Mouse (Mus musculus): Measurements from ENCODE around the gene Ubb. TPM values are rescaled to one million over a fixed set of nuclear protein-coding genes. Genes with fewer than 3 reads are reported as not detected.
A peak's percentile ranks its signal among the peaks of the same experiment; 100 is the strongest.

The Ubb gene
- polyA plus RNA-seq, 1 experiment from 2014 or later = 1,587 TPM

DNA sequence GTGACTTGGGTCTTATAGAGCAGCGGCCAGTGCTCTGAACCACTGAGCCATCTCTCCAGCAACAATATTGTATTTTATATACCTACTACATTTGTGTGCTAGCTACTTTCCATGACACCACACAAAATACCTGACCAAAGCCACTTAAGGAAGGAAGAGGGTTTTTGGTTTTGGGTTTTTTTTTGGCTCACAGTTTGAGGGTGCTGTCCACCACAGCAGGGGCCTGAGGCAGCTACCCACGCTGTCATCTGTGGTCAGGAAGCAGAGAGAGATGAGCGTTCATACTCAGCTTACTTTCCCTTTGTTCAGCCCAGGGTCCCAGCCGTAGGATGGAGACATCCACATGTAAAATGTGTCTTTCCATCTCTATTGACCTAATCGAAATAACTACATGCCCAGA lies 36.1 kb downstream of the Ubb start:
- no peak overlapping the region for H3K4me2 ChIP-seq
- WGBS (ENCODE audit: insufficient replicate concordance) = 71% methylated on average over 5 of the region's 5 CpGs
- H3K4me3 ChIP-seq (replicated peaks) = no peak overlapping the region
- peaks cover 20% of the 10 kb centered on the region for H3K4me1 ChIP-seq (replicated peaks)
- no peaks in the 10 kb centered on the region for H3K36me3 ChIP-seq (replicated peaks)
- no peaks in the 10 kb centered on the region for H3K9me3 ChIP-seq (replicated peaks)
- no peak overlapping the region for H3K9ac ChIP-seq
- no peak for ATAC-seq (ENCODE audit: insufficient read depth)
- H3K27ac ChIP-seq (replicated peaks) = no peak overlapping the region
- H3K27me3 ChIP-seq = no peaks in the 10 kb centered on the region

DNA sequence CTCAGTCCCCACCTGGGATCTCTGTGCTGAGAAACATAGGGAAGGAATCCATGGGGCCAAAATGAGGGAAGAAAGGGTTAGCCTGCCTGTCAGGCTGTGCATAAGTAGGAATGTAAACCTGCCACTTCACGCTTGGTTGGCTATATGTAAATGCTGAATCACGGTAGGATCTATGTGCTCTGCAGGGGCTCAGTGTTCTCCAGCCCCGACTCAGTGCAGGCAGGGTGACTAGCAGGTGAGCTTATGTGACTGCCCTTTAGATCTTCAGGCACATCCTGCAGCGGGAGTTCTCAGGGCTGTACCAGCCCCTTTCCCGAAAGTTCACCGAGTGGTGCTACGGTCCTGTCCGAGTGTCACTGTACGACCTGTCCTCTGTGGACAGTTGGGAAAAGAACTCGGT lies 38.4 kb downstream of the Ubb start:
- Histone ChIP-seq H3K27ac (replicated peaks) (no peak overlapping the region), H3K27me3 (no peaks in the 10 kb centered on the region), H3K4me3 (replicated peaks) (no peak overlapping the region), H3K9ac (no peak overlapping the region), H3K4me2 (no peak overlapping the region), H3K36me3 (replicated peaks) (no peaks in the 10 kb centered on the region), H3K9me3 (replicated peaks) (no peaks in the 10 kb centered on the region), H3K4me1 (replicated peaks) (peaks cover 21% of the 10 kb centered on the region)
- ATAC-seq (ENCODE audit: insufficient read depth) = no peak
- 83% methylated on average over 10 of the region's 10 CpGs for WGBS (ENCODE audit: insufficient replicate concordance)

DNA sequence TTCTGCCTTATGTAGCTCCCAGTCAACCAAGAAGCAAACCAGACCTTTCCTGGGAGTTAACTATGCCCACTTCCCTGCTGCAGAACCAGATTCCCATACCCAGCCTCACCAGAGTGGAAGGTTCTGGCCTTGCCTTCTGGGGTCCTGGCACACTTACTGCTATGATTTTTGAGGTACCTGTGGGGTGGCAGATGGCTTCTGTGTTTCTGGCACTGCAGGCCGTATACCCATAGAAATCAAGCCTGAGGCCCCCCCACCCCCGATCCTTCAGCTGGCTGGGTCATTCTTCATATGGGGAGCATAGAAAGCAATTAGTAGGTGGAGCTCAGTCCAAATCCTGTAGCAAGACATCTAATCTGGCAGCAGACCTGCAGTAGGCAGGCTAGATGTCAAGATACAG lies 40.1 kb downstream of the Ubb start:
- no peak overlapping the region for H3K9ac ChIP-seq
- H3K27ac ChIP-seq (replicated peaks) = no peak overlapping the region
- peaks cover 4% of the 10 kb centered on the region; the same call in 1 of the 2 replicates for H3K4me1 ChIP-seq (replicated peaks)
- no peak overlapping the region for H3K4me3 ChIP-seq (replicated peaks)
- WGBS (ENCODE audit: insufficient replicate concordance) = 88% methylated on average over 2 of the region's 2 CpGs
- no peaks in the 10 kb centered on the region for H3K27me3 ChIP-seq
- H3K4me2 ChIP-seq = no peak overlapping the region
- no peaks in the 10 kb centered on the region for H3K36me3 ChIP-seq (replicated peaks)
- H3K9me3 ChIP-seq (replicated peaks) = no peaks in the 10 kb centered on the region
- ATAC-seq (ENCODE audit: insufficient read depth) = no peak

DNA sequence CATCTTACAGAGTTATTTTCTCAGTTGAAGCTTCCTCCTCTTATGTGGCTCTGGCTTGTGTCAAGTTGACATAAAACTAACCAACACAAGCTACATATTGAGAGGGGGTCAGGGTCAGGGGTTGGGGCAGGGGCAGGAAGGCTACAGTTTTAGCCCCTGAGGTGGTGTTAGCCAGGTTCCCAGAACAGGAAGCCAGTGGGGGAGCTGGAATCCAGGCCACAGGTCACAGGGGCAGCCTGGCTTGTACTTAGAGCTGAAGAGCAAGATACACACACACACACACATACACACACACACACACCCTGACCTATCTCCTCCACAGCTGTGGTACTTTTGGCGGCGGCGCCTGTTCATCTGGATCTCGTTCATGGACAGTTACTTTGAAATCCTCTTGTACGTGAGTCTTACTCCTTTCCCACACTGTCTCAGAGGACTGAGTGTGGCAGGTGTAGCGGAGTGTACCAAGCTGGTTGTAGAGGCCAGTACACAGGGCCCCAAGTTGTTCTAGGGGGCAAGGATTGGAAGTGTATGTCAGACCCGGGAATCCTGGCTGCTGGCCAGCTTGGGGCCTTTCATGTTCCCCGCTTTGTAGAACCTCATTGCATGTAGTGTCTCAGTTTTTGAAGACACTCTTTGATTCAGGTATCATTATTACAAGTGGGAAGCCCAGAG lies 41.1 kb downstream of the Ubb start:
- Histone ChIP-seq H3K4me2 (no peak overlapping the region), H3K4me1 (replicated peaks) (0 out of 2 replicates have a peak, but pooled peaks cover 4% of the 10 kb centered on the region), H3K4me3 (replicated peaks) (no peak overlapping the region), H3K9me3 (replicated peaks) (no peaks in the 10 kb centered on the region), H3K27me3 (no peaks in the 10 kb centered on the region), H3K36me3 (replicated peaks) (no peaks in the 10 kb centered on the region), H3K9ac (no peak overlapping the region), H3K27ac (replicated peaks) (no peak overlapping the region)
- 66% methylated on average over 8 of the region's 8 CpGs for WGBS (ENCODE audit: insufficient replicate concordance)
- peak; percentile 47; the same call in 1 of the 2 replicates for ATAC-seq (ENCODE audit: insufficient read depth)

DNA sequence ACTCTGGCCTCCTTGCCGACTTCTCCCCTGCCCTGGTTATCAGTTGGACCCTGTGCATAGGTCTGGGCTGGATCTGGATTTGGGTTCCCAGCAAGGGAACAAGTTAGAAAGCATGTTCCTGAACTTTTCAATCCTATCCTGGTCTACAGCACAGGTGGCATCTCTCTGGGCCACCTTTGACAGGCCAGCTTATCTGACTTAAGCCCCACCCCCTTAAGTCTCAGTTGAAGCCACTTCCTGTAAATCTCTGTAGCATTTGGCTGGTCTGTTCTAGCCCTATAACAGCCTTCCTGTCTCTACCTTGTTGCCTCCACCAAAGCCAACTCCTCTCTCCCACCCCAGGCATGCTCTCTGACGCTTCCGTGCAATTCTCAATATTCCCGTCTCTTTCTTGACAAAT lies 47.6 kb downstream of the Ubb start:
- no peak for ATAC-seq (ENCODE audit: insufficient read depth)
- no peak overlapping the region for H3K27ac ChIP-seq (replicated peaks)
- H3K4me2 ChIP-seq = no peak overlapping the region
- no peaks in the 10 kb centered on the region for H3K9me3 ChIP-seq (replicated peaks)
- WGBS (ENCODE audit: insufficient replicate concordance) = 77% methylated on average over 4 of the region's 4 CpGs
- no peaks in the 10 kb centered on the region for H3K36me3 ChIP-seq (replicated peaks)
- peaks cover 9% of the 10 kb centered on the region for H3K4me1 ChIP-seq (replicated peaks)
- H3K4me3 ChIP-seq (replicated peaks) = no peak overlapping the region
- no peak overlapping the region for H3K9ac ChIP-seq
- no peaks in the 10 kb centered on the region for H3K27me3 ChIP-seq

DNA sequence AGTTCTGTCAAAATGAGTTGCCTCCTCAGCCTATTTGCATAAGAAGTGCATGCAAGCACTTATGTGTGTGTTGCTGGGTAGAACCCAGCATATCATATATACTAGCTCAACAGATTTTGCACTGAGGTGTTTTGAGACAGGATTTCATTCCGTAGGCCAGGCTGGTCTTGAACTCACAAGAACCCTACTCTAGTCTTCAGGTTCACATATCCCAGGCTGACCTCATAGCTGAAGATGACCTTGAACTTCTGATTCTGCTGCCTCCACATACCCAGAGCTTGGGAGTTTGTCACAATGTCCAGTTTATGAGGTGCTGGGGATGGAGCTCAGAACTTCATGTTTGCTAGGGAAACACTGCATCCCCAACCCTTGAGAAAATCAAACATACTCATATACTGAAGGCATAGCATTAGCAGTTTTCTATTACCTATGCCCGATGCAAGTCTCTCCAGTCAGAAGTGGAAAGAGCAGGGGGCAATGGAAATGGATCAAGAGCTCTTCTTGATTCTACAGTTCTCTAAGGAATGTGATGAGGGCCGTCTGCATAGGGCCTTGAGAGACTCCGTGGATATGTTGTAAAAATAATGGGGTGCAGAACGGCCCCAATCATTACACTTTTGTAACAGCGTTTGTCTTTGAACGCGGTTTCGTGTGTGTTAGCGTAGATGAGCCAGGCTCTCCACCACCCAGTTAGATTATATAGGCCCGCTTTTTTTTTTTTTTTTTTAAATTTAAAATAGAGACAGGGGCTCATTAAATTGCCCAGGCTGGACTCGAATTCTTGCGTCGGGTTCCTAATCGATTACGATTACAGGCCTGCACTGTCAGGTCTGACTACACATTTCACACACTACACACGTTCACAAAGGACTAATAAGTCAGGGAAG lies 51.0 kb downstream of the Ubb start:
- H3K4me3 ChIP-seq (replicated peaks) = peak overlapping the region; percentile 87
- H3K27me3 ChIP-seq = no peaks in the 10 kb centered on the region
- peak overlapping the region; percentile 76 for H3K4me2 ChIP-seq
- 12% methylated on average over 17 of the region's 17 CpGs for WGBS (ENCODE audit: insufficient replicate concordance)
- H3K4me1 ChIP-seq (replicated peaks) = peaks cover 35% of the 10 kb centered on the region
- peak; percentile 2; the same call in 1 of the 2 replicates for ATAC-seq (ENCODE audit: insufficient read depth)
- no peaks in the 10 kb centered on the region for H3K9me3 ChIP-seq (replicated peaks)
- H3K36me3 ChIP-seq (replicated peaks) = peaks cover 34% of the 10 kb centered on the region
- peak overlapping the region; percentile 95 for H3K27ac ChIP-seq (replicated peaks)
- peak overlapping the region; percentile 40 for H3K9ac ChIP-seq

Other genes starting within 250 kb of the Ubb start
- gene Pigl, start 92.7 kb upstream of the Ubb start, polyA plus RNA-seq (2015; fragmentation: Nextera tagmentation; extraction: Ambion mirVana) = 3.4 and 3.6 TPM in 2 replicates
- gene Ncor1, start 92.6 kb upstream of the Ubb start, polyA plus RNA-seq (2015; fragmentation: Nextera tagmentation; extraction: Ambion mirVana) = 62.5 and 63.3 TPM in 2 replicates
- gene Cenpv, start 11.9 kb upstream of the Ubb start, polyA plus RNA-seq (2015; fragmentation: Nextera tagmentation; extraction: Ambion mirVana) = 14.4 and 15.7 TPM in 2 replicates
- gene Trpv2, start 23.3 kb downstream of the Ubb start, polyA plus RNA-seq (2015; fragmentation: Nextera tagmentation; extraction: Ambion mirVana) = 5.5 and 6.3 TPM in 2 replicates
- gene Lrrc75a, start 97.4 kb downstream of the Ubb start, polyA plus RNA-seq (2015; fragmentation: Nextera tagmentation; extraction: Ambion mirVana) = 1.7 and 2.0 TPM in 2 replicates
- 7.2 and 7.8 TPM in 2 replicates for gene Mmgt2, start 97.5 kb downstream of the Ubb start, polyA plus RNA-seq (2015; fragmentation: Nextera tagmentation; extraction: Ambion mirVana)
- gene Zfp287, start 180.7 kb downstream of the Ubb start, polyA plus RNA-seq (2015; fragmentation: Nextera tagmentation; extraction: Ambion mirVana) = 0.31 and 0.50 TPM in 2 replicates
- not detected in 2 replicates for gene Gm10428, start 201.9 kb downstream of the Ubb start, polyA plus RNA-seq (2015; fragmentation: Nextera tagmentation; extraction: Ambion mirVana)
- 0.63 and 1.0 TPM in 2 replicates for gene Zfp286, start 238.3 kb downstream of the Ubb start, polyA plus RNA-seq (2015; fragmentation: Nextera tagmentation; extraction: Ambion mirVana)